In the genomic region with DNA sequence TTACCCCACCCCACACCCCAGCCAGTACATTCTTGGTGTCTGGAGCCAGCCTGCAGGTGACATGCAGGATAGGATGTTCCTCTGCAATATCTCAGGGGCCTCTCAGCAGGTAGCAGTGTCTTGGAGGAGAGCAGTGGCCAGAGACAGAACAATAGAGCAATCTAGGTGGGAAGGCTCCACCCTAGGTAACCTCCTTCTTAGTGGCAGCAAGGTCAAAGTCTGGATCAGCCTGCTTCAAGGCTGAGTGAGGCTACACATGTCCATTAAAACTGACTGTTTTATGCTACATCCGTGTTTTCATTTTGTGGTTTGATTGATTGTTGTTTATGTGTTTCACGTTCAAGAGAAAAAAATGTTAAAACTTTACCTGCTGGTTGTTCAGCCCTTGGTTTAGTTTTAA, we compare ENCODE assay signal across 10 mouse cellular contexts. TPM values are rescaled to one million over a fixed set of nuclear protein-coding genes. Genes with fewer than 3 reads are reported as not detected.
"Had no signal": no experiment of that assay in that cellular context is flagged by ENCODE, and none has a peak within 500 bp of the region (broad histone marks: within the 10 kb centered on the region; RNA-seq: fewer than 3 reads in every experiment).

No protein-coding gene starts in this region.

RNA-seq across cellular contexts. Expression of a gene that starts 19.7 kb away (rescaled TPM):
- polyA plus RNA-seq: neural tube, embryonic 14.5 days; neural tube, embryonic 15.5 days; spleen, adult 2 months; stomach, embryonic 16.5 days; stomach, postnatal 0 days; testis, adult 2 months; thymus, postnatal 0 days; urinary bladder, adult 2 months had no signal

RNA-seq across cellular contexts. Expression of a gene that starts 28.4 kb away (rescaled TPM):
- polyA plus RNA-seq: neural tube, embryonic 14.5 days; neural tube, embryonic 15.5 days; spleen, adult 2 months; stomach, embryonic 14.5 days; stomach, embryonic 15.5 days; stomach, embryonic 16.5 days; stomach, postnatal 0 days; testis, adult 2 months; thymus, postnatal 0 days; urinary bladder, adult 2 months had no signal

RNA-seq across cellular contexts. Expression of a gene that starts 54.7 kb away (rescaled TPM):
- polyA plus RNA-seq: neural tube, embryonic 14.5 days; neural tube, embryonic 15.5 days; spleen, adult 2 months; stomach, embryonic 14.5 days; stomach, embryonic 15.5 days; stomach, embryonic 16.5 days; stomach, postnatal 0 days; testis, adult 2 months had no signal
